ENCODE assay signal across 7 mouse cellular contexts in the genomic region with DNA sequence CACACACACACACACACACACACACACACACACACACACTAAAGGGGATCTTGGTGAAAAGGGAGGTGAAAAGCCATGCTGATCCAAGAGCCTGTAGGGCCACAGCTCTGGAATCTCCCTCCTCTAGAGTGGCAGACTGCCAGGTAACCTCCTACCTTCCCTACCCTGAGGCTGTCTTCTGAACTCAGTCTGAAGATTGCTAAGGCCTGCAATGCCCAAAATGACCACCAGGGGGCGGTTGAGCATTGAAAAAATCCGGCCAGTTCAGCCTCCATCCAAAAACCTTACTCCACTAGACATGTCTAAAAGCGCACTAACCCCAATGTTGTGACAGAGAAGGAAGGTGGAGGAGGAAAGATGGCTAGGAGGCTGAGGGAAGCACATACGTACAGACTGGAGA. TPM values are rescaled to one million over a fixed set of nuclear protein-coding genes. Genes with fewer than 3 reads are reported as not detected.
DNase-seq lines count a peak whose midpoint lies in the region; ATAC-seq lines count a peak whose summit lies in the region.

No protein-coding gene starts in this region.

- peaks cover 70% of the 10 kb centered on the region for H3K4me1 ChIP-seq in intestine, embryonic 16.5 days (ENCODE audit: control insufficient read depth, insufficient read depth, low read length)
- peaks cover 43% of the 10 kb centered on the region for H3K4me1 ChIP-seq in midbrain, embryonic 11.5 days (ENCODE audit: control insufficient read depth, insufficient read depth, low read length)

- H3K4me3 ChIP-seq in intestine, embryonic 16.5 days (ENCODE audit: low read length), result no peak overlapping the region
- H3K4me3 ChIP-seq in midbrain, embryonic 11.5 days (ENCODE audit: low read depth, low read length), result no peak overlapping the region

- no peak for ATAC-seq in intestine, embryonic 16.5 days
- 0 out of 2 replicates have a peak, but pooled peaks have one; percentile 3 for ATAC-seq in midbrain, embryonic 11.5 days (ENCODE audit: low FRiP score)

- H3K4me2 ChIP-seq in intestine, embryonic 16.5 days (ENCODE audit: low read depth, low read length), result no peak overlapping the region
- H3K4me2 ChIP-seq in midbrain, embryonic 11.5 days, result no peak overlapping the region

- 3% methylated on average over 4 of the region's 4 CpGs for WGBS in intestine, embryonic 16.5 days
- WGBS in midbrain, embryonic 11.5 days, result 0% methylated on average over 4 of the region's 4 CpGs

- intact Hi-C loops in gastrocnemius, postnatal 36 days (cut with DNase I), result loop anchor here (1.0 to 2.0 kb wide), 2 partner anchors 29 to 61 kb away; no protein-coding TSS in a partner anchor
- intact Hi-C loops in left cerebral cortex, postnatal 36 days (cut with DNase I), result loop anchor here (1.0 kb wide), 2 partner anchors 30 to 61 kb away; no protein-coding TSS in a partner anchor

- H3K36me3 ChIP-seq in intestine, embryonic 16.5 days (ENCODE audit: control insufficient read depth, insufficient read depth, low read length), result no peaks in the 10 kb centered on the region
- no peaks in the 10 kb centered on the region for H3K36me3 ChIP-seq in midbrain, embryonic 11.5 days (ENCODE audit: control insufficient read depth, insufficient read depth, low read length)

- H3K9ac ChIP-seq in intestine, embryonic 16.5 days (ENCODE audit: low read depth, low read length), result 0 out of 2 replicates have a peak overlapping the region, but pooled peaks have one; percentile 63
- H3K9ac ChIP-seq in midbrain, embryonic 11.5 days (ENCODE audit: low read length), result peak overlapping the region; percentile 18; the same call in 1 of the 2 replicates

- peak overlapping the region; percentile 99 for H3K27ac ChIP-seq in intestine, embryonic 16.5 days (ENCODE audit: low read length)
- H3K27ac ChIP-seq in midbrain, embryonic 11.5 days (ENCODE audit: low read depth, low read length), result peak overlapping the region; percentile 50

- no peaks in the 10 kb centered on the region for H3K9me3 ChIP-seq in intestine, embryonic 16.5 days (ENCODE audit: control insufficient read depth, low read length)
- H3K9me3 ChIP-seq in midbrain, embryonic 11.5 days (ENCODE audit: control insufficient read depth, low read length), result no peaks in the 10 kb centered on the region

- DNase-seq in adrenal gland, adult (ENCODE audit: inconsistent age in 2 of 2, low spot score in 1 of 2), result peak; percentile 90 to 98
- peak; percentile 90 for DNase-seq in embryo, embryonic 11 days
- DNase-seq in gastrocnemius, postnatal 36 days, result peak; percentile 87 to 97
- peak; percentile 92 to 95 for DNase-seq in left cerebral cortex, postnatal 36 days (ENCODE audit: low spot score in 2 of 2)
- DNase-seq in midbrain, embryonic 11.5 days (ENCODE audit: low spot score, missing footprints), result peak; percentile 100
- peak; percentile 86 for DNase-seq in skeletal muscle tissue, adult 2 months (ENCODE audit: low read depth, low spot score)

- H3K27me3 ChIP-seq in intestine, embryonic 16.5 days (replicated peaks; ENCODE audit: control insufficient read depth, insufficient read depth, low read length), result no peaks in the 10 kb centered on the region
- no peaks in the 10 kb centered on the region for H3K27me3 ChIP-seq in midbrain, embryonic 11.5 days (ENCODE audit: control insufficient read depth, insufficient read depth, low read length)

RNA-seq across cellular contexts. Expression of a gene that starts 25.0 kb away (rescaled TPM):
- total RNA-seq in gastrocnemius, postnatal 36 days (2021), result 10 to 100 TPM; 74.6 to 88.0 TPM
- polyA plus RNA-seq in intestine, embryonic 16.5 days (2015; fragmentation: Nextera tagmentation; extraction: Ambion mirVana), result 1,684 and 1,813 TPM in 2 replicates
- 100 to 1,000 TPM; 384 TPM for total RNA-seq in left cerebral cortex, postnatal 36 days (2021)
- 3,090 and 3,352 TPM in 2 replicates for polyA plus RNA-seq in midbrain, embryonic 11.5 days (2014; fragmentation: Nextera tagmentation; extraction: Ambion mirVana)

Comparison
In these comparisons a context has a peak if more than half of its experiments do, and no peak if none do; other contexts are left out.
1. RNA of a gene that starts 25.0 kb away (total RNA-seq): 384 TPM in left cerebral cortex, postnatal 36 days; 74.6 to 88.0 TPM in gastrocnemius, postnatal 36 days; every median in the first group is over 4 times any median in the second.
2. Peak in every context shown above with its lines, with median percentiles within 50 percentile points of each other: DNase-seq.